Mouse (Mus musculus) spleen, adult 2 months (tissue): ENCODE results near the gene Rgl2.

Experiments used
- CTCF ChIP-seq: fragments of 200-500 bp; IDR thresholded peaks from 2 replicates; pipeline ENCODE4 v1.5.1; 2011; ENCODE audit warnings: mild to moderate bottlenecking, inconsistent platforms; ENCODE audit not compliant: insufficient read depth, insufficient read length, insufficient replicate concordance; ENCODE audit errors: extremely low read depth
- POLR2A ChIP-seq: fragments of 200-500 bp; IDR thresholded peaks from 2 replicates; pipeline ENCODE4 v1.6.1; 2011; ENCODE audit warnings: low read depth, low read length, inconsistent platforms

DNA sequence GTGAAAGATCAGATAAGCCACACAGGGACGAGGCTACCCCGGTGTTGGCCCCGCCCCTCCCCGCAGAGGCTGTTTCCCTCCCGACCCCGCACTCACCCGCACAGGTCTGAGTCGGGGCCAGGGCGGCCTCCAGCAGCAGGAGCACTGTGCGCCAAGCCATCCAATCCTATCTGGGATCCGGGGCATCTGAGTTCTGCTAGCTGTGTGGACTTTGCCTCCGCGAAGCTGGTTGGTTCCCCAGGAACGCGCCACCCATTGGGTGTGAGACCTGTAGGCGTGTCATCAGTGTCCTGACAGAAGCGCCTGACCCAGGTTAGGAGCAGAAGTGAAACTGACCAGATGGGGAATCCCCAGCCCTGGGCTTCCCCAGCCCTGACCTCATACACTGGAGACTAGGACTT is 49.3 kb downstream of the Rgl2 start:
- TF ChIP-seq POLR2A (peak; percentile 77), CTCF (no peak)
